Mouse (Mus musculus): ENCODE data around the gene Dnm3.

Gene Dnm3

GRCm38 (mm10) chr1:162477246-162478209, at the start of gene Dnm3:
Gene Dnm3, minus strand, starts transcription at chr1:162478034.
- DNase-seq (ENCODE audit: low spot score): no peak

- DNase-seq (ENCODE audit: low spot score): no peak
Observed at GRCm38 (mm10) chr1:162515116-162515515, 37.3 kb upstream of the Dnm3 start.

- no peak for DNase-seq (ENCODE audit: low spot score)
Observed at GRCm38 (mm10) chr1:162510013-162510356, 32.2 kb upstream of the Dnm3 start.

- DNase-seq (ENCODE audit: low spot score): no peak
Observed at GRCm38 (mm10) chr1:162509329-162510012, 31.6 kb upstream of the Dnm3 start.

- DNase-seq (ENCODE audit: low spot score): no peak
Observed at GRCm38 (mm10) chr1:162508211-162509005, 30.6 kb upstream of the Dnm3 start.

- no peak for DNase-seq (ENCODE audit: low spot score)
Observed at GRCm38 (mm10) chr1:162506516-162506915, 28.7 kb upstream of the Dnm3 start.

GRCm38 (mm10) chr1:162505649-162506048, 27.8 kb upstream of the Dnm3 start:
- no peak for DNase-seq (ENCODE audit: low spot score)

GRCm38 (mm10) chr1:162476531-162477080, 1.2 kb downstream of the Dnm3 start:
- DNase-seq (ENCODE audit: low spot score): no peak

GRCm38 (mm10) chr1:162472949-162473348, 4.9 kb downstream of the Dnm3 start:
- DNase-seq (ENCODE audit: low spot score): no peak

- no peak for DNase-seq (ENCODE audit: low spot score)
Observed at GRCm38 (mm10) chr1:162471089-162471488, 6.7 kb downstream of the Dnm3 start.

- no peak for DNase-seq (ENCODE audit: low spot score)
Observed at GRCm38 (mm10) chr1:162469752-162470280, 8.0 kb downstream of the Dnm3 start.

- DNase-seq (ENCODE audit: low spot score): no peak
Observed at GRCm38 (mm10) chr1:162463676-162464075, 14.2 kb downstream of the Dnm3 start.

GRCm38 (mm10) chr1:162458711-162459110, 19.1 kb downstream of the Dnm3 start:
- no peak for DNase-seq (ENCODE audit: low spot score)

GRCm38 (mm10) chr1:162456861-162457260, 21.0 kb downstream of the Dnm3 start:
- no peak for DNase-seq (ENCODE audit: low spot score)

- no peak for DNase-seq (ENCODE audit: low spot score)
Observed at GRCm38 (mm10) chr1:162456406-162456805, 21.4 kb downstream of the Dnm3 start.

- DNase-seq (ENCODE audit: low spot score): no peak
Observed at GRCm38 (mm10) chr1:162453578-162453977, 24.3 kb downstream of the Dnm3 start.

- DNase-seq (ENCODE audit: low spot score): no peak
Observed at GRCm38 (mm10) chr1:162453030-162453429, 24.8 kb downstream of the Dnm3 start.

- no peak for DNase-seq (ENCODE audit: low spot score)
Observed at GRCm38 (mm10) chr1:162449161-162449909, 28.5 kb downstream of the Dnm3 start.

- DNase-seq (ENCODE audit: low spot score): no peak
Observed at GRCm38 (mm10) chr1:162444805-162445204, 33.0 kb downstream of the Dnm3 start.

- DNase-seq (ENCODE audit: low spot score): no peak
Observed at GRCm38 (mm10) chr1:162439576-162439975, 38.3 kb downstream of the Dnm3 start.

- no peak for DNase-seq (ENCODE audit: low spot score)
Observed at GRCm38 (mm10) chr1:162436672-162437071, 41.2 kb downstream of the Dnm3 start.

Data from spleen, adult 12 weeks (tissue).